Mouse (Mus musculus): ENCODE data around the gene Plcb2. TPM values are rescaled to one million over a fixed set of nuclear protein-coding genes. Genes with fewer than 3 reads are reported as not detected.

Plcb2 gene
- polyA plus RNA-seq, 1 experiment = 84.6 TPM

DNA sequence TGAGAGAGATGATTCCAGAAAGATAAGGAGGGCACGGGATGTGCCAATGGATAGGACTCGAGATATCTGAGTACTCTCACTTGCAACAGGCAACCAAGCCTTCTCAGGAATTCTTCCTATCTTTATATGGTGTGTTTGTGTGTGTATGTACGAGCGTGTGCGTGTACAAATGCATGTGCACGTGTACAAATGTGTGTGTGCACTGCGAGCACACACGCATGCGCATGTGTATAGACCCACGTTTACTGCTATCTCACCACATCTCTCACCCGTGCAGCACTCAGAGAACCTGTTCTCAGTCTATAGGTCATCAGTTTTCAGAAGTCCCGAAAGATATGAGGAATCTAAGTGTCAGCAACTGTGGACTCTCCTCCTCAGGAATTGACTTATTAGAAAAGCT lies 68.7 kb downstream of the Plcb2 start:
- Histone ChIP-seq H3K4me1 (ENCODE audit: control insufficient read depth, insufficient read depth, low read length) (peaks cover 2% of the 10 kb centered on the region), H3K27ac (ENCODE audit: control insufficient read depth, insufficient read depth, low read depth, low read length, poor library complexity) (peak overlapping the region; percentile 60; the same call in 1 of the 2 replicates), H3K4me3 (replicated peaks; ENCODE audit: control insufficient read depth, low read depth, low read length) (no peak overlapping the region)
- 61% methylated on average over 12 of the region's 12 CpGs for WGBS
- TF ChIP-seq CTCF (IDR thresholded peaks at IDR 0.05; ENCODE audit: control insufficient read depth, insufficient read depth, low read length) = no peak
- TF ChIP-seq POLR2A (IDR thresholded peaks at IDR 0.05; ENCODE audit: borderline replicate concordance, control insufficient read depth, low read depth, low read length) = no peak

DNA sequence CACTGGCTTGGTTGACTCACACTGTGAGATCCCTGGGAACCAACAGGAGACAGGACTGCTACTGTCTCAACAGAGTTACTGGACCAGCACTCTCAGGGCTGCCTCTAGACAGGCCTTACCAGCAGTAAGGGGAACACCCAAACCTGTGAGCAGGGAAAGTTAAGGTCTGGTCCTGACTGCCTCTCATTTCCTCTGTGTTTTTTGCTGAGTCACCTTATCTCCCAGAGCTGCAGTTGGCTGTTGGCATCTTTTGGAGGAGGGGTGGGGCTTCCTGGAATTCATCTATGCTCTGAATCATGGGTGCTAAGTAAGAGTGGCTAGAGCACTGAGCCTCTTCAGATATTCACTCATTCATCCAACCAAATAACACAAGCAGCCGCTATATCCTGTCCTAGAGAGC lies 69.2 kb downstream of the Plcb2 start:
- no peak for TF ChIP-seq CTCF (IDR thresholded peaks at IDR 0.05; ENCODE audit: control insufficient read depth, insufficient read depth, low read length)
- TF ChIP-seq POLR2A (IDR thresholded peaks at IDR 0.05; ENCODE audit: borderline replicate concordance, control insufficient read depth, low read depth, low read length) = no peak
- Histone ChIP-seq H3K4me3 (replicated peaks; ENCODE audit: control insufficient read depth, low read depth, low read length) (no peak overlapping the region), H3K4me1 (ENCODE audit: control insufficient read depth, insufficient read depth, low read length) (peaks cover 2% of the 10 kb centered on the region), H3K27ac (ENCODE audit: control insufficient read depth, insufficient read depth, low read depth, low read length, poor library complexity) (peak overlapping the region; percentile 80)
- WGBS = 38% methylated on average over 1 of the region's 1 CpGs

DNA sequence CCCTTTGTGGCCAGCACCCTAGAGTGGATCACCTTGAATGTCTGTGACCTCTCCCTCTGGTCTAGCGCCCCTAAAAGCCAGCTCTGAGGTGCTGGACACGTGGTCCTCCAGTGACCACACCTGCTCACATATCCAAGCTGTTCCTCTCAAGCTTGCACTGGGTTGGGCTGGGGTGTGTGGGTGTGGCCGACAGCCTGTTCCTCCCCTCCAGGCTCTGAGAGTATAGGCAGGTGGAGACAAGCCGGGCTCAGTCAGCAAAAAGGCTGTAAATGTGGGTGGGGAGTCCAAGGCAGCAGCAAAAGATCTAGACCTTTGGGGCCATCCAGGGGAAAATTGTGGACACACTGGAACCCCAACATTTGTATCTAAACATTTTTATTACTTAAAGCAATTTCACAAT lies 69.8 kb downstream of the Plcb2 start:
- TF ChIP-seq POLR2A (IDR thresholded peaks at IDR 0.05; ENCODE audit: borderline replicate concordance, control insufficient read depth, low read depth, low read length) (no peak), CTCF (IDR thresholded peaks at IDR 0.05; ENCODE audit: control insufficient read depth, insufficient read depth, low read length) (no peak)
- no peak overlapping the region for H3K4me3 ChIP-seq (replicated peaks; ENCODE audit: control insufficient read depth, low read depth, low read length)
- 8% methylated on average over 4 of the region's 4 CpGs for WGBS
- H3K4me1 ChIP-seq (ENCODE audit: control insufficient read depth, insufficient read depth, low read length) = peaks cover 2% of the 10 kb centered on the region
- H3K27ac ChIP-seq (ENCODE audit: control insufficient read depth, insufficient read depth, low read depth, low read length, poor library complexity) = no peak overlapping the region

Other genes starting within 250 kb of the Plcb2 start
- 110 and 142 TPM in 2 replicates for gene Srp14, start 248.7 kb downstream of the Plcb2 start, polyA plus RNA-seq (2011; ENCODE audit: insufficient read depth, insufficient read length, low replicate concordance, missing spikeins)
- gene Bmf, start 178.8 kb downstream of the Plcb2 start, polyA plus RNA-seq (2011; ENCODE audit: insufficient read depth, insufficient read length, low replicate concordance, missing spikeins) = 7.3 and 8.8 TPM in 2 replicates
- gene Bub1b, start 130.2 kb downstream of the Plcb2 start, polyA plus RNA-seq (2011; ENCODE audit: insufficient read depth, insufficient read length, low replicate concordance, missing spikeins) = 35.3 and 44.1 TPM in 2 replicates
- not detected in 2 replicates for gene Pak6, start 65.1 kb downstream of the Plcb2 start, polyA plus RNA-seq (2011; ENCODE audit: insufficient read depth, insufficient read length, low replicate concordance, missing spikeins)
- gene Ankrd63, start 24.5 kb downstream of the Plcb2 start, polyA plus RNA-seq (2011; ENCODE audit: insufficient read depth, insufficient read length, low replicate concordance, missing spikeins) = 0.92 TPM in 1 of 2 replicates, not detected in the other
- gene Inafm2, start 17.3 kb upstream of the Plcb2 start, polyA plus RNA-seq (2011; ENCODE audit: insufficient read depth, insufficient read length, low replicate concordance, missing spikeins) = 16.0 and 28.5 TPM in 2 replicates
- 2.2 and 3.5 TPM in 2 replicates for gene Ccdc9b, start 34.2 kb upstream of the Plcb2 start, polyA plus RNA-seq (2011; ENCODE audit: insufficient read depth, insufficient read length, low replicate concordance, missing spikeins)
- not detected in 2 replicates for gene Phgr1, start 44.3 kb upstream of the Plcb2 start, polyA plus RNA-seq (2011; ENCODE audit: insufficient read depth, insufficient read length, low replicate concordance, missing spikeins)
- not detected in 2 replicates for gene Disp2, start 51.3 kb upstream of the Plcb2 start, polyA plus RNA-seq (2011; ENCODE audit: insufficient read depth, insufficient read length, low replicate concordance, missing spikeins)
- 101 and 133 TPM in 2 replicates for gene Knstrn, start 85.6 kb upstream of the Plcb2 start, polyA plus RNA-seq (2011; ENCODE audit: insufficient read depth, insufficient read length, low replicate concordance, missing spikeins)
- 16.0 and 19.9 TPM in 2 replicates for gene Ivd, start 133.5 kb upstream of the Plcb2 start, polyA plus RNA-seq (2011; ENCODE audit: insufficient read depth, insufficient read length, low replicate concordance, missing spikeins)
- gene Bahd1, start 171.9 kb upstream of the Plcb2 start, polyA plus RNA-seq (2011; ENCODE audit: insufficient read depth, insufficient read length, low replicate concordance, missing spikeins) = 6.6 and 8.7 TPM in 2 replicates
- 1.1 and 2.3 TPM in 2 replicates for gene Chst14, start 198.1 kb upstream of the Plcb2 start, polyA plus RNA-seq (2011; ENCODE audit: insufficient read depth, insufficient read length, low replicate concordance, missing spikeins)

Data from bone marrow, adult 2 months (tissue).